Mouse (Mus musculus) ES-Bruce4 (cell line): ENCODE results near the gene Hexim1.

Experiments used
- CTCF ChIP-seq: IDR thresholded peaks from one replicate; pipeline ENCODE4 v1.8.1; 2011; ENCODE audit warnings: low read depth, low read length
- EP300 ChIP-seq: IDR thresholded peaks from 2 replicates; pipeline ENCODE4 v1.6.1; 2011; ENCODE audit warnings: low read depth, low read length; ENCODE audit not compliant: insufficient read depth
- POLR2A ChIP-seq: IDR thresholded peaks from one replicate; pipeline ENCODE4 v1.8.1; 2011; ENCODE audit warnings: low read length; ENCODE audit not compliant: insufficient read depth

DNA sequence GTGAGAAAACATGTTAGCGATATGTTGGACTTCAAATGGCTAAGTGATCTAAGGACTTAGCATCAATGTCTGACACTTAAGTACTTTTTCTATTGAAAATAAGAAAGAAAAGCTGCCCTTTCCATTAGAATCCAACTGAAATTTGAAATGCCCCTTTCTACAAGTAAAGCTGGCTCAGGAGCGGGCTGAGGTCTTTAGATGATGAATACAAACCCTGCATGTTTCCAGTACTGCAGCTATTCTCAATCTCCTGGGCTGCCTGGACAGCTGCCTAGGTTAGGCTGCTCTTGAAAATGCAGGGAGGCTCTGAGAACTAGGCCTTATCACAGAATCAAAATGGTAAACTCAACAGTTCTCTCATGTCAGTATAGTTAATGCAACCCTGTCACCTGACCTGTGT is 2.8 kb downstream of the Hexim1 start:
- TF ChIP-seq CTCF (no peak), EP300 (no peak), POLR2A (no peak)
